Mouse (Mus musculus) bone marrow macrophage, adult 2 months (primary cell): ENCODE measurements around the gene Slc6a20a.

Source experiments
- CTCF ChIP-seq: IDR thresholded peaks from 2 replicates; pipeline ENCODE4 v1.5.1; 2012; ENCODE audit warnings: low read depth, mild to moderate bottlenecking, low read length, moderate library complexity
- POLR2A ChIP-seq: IDR thresholded peaks from 2 replicates; pipeline ENCODE4 v1.6.1; 2012; ENCODE audit warnings: mild to moderate bottlenecking, low read depth, low read length, borderline replicate concordance

DNA sequence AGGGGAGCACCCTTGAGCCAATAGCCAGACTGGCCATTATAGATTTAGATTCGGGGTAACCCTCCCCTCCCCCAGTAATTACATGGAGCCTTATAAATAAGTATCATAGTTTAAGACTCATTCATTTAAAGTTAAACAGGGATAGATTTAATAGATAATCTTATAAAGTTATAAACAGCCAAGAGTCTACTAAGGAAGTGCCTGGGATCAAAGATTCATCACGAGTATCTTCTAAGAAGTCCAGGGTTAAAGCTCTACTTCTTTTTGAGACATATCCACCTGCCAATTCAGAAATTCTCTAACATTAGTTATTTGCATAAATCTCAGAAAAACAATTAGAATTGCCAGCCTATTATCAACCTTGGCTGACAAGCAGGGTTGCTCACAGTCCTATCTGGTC, 53.9 kb downstream of the Slc6a20a start:
- TF ChIP-seq CTCF (no peak), POLR2A (no peak)
